Mouse (Mus musculus) layer of hippocampus, adult 9-10 months (tissue): ENCODE measurements around the gene Usp24.

Experiments
- DNase-seq: peaks from one replicate; pipeline ENCODE4 v3.0.0; 2022; ENCODE audit warnings: low spot score

The Usp24 gene

DNA sequence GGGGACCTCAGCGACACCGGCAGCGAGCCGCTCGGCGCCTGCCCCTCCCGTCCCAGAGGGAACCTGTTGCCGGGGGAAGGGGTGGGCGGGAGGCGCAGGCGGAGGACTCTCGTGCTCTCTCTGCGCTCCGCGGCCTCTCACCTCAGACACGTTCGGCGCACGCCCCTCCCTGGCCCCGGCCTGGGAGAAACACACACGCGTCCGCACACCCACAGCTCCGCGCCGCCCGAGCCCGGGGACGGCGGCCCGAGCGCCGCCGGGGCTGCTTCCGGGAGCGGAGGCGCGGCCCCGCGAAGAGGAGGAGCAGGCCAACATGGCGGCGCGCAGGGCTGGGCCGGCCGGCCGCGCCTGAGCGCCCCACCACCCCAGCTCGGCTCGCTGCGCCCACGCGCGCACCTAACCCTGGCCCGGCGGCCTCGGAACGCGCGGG lies at the start of gene Usp24:
Gene Usp24, plus strand, starts transcription at position 293 of the 430 bp plus-strand sequence.
- DNase-seq, result no peak

DNA sequence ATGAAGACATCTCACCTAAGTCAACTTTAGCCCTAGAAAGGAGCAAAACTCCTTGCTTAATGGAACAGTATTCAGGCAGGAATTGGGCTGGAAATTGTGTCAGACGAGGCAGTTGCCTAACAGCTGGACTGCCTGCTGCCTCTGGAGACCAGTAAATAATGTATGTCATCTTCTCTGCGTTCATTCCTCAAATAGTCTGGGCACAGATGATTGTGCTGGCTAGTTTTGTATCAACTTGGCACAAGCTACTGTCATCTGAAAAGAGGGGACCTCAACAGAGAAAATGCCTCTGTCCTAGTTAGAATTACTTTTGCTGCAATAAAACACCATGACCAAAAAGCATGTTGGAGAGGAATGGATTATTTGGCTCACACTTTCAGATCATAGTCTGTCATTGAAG lies 39.1 kb upstream of the Usp24 start:
- DNase-seq, result no peak

DNA sequence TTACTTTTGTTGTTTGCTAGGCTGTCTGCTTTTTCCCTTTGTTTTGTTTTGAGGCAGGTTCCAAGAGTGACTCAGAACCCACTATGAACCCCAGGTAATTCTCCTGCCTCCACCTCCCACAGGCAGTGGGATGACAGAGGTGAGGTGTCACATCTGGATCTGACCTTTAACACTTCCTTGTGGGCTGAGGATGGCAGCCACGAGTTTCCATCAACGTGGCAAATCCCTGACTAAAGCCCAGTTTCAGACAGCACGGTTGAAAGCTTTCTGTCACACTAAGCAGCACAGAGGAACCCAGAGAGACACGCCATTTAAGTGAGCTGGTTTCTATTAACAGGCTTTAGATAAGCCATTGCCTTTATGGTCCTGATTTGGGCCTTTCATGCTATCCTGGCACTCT lies 36.8 kb upstream of the Usp24 start:
- no peak for DNase-seq

GRCm38 (mm10) chr4:106281128-106281491 lies 34.9 kb upstream of the Usp24 start:
- DNase-seq, result no peak

DNA sequence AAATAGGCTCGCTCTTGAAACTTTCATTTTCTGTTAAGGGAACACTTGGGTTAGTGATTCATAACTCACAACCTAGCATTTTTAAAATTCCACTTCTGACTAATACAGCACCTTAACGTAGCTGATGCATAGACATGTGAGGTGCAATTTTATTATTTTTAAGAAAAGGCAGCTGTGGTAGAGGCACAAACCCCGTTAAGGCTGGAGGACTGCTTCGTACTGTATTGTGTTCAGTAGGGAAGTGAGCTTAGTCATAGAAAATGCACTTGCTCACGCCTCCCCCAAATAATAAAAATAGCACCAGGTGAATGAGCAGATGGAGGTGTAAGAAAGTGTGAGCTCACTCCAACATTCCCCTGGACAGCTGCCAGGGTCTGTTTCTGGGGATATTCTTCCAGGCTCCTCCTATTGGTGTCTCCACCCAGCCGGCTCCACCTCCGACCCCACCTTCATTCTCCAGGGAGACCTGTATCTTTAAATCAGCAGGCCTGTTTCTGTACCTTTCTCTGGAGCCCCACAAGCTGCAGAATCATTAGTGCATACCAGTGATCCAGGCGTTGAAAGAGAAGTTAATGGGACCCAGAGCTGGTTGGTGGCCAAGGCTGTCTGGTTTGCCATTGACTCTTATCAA lies 34.4 kb upstream of the Usp24 start:
- DNase-seq, result no peak

DNA sequence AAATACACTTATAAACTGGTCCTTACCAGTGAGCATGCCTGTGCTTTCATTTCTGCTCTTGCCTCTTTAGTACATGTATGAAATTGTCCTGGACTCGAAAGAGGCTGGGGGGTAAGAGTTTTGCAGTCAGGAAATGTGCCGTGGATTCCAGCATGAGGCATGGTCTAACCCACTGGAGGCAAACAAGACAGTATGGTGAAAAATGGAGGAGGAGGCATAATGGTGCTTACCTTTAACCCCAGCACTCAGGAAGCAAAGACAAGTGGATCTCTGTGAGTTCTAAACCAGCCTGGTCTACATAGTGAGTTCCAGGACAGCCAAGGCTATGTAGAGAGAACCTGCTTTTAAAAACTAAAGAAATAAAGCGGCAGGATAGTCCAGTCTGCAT lies 33.9 kb upstream of the Usp24 start:
- no peak for DNase-seq

GRCm38 (mm10) chr4:106286958-106287743 lies 28.9 kb upstream of the Usp24 start:
- no peak for DNase-seq

GRCm38 (mm10) chr4:106290201-106290600 lies 25.8 kb upstream of the Usp24 start:
- DNase-seq, result no peak

GRCm38 (mm10) chr4:106292823-106293222 lies 23.2 kb upstream of the Usp24 start:
- no peak for DNase-seq

- no peak for DNase-seq
These were observed 22.5 kb upstream of the Usp24 start for GRCm38 (mm10) chr4:106293378-106294090.

GRCm38 (mm10) chr4:106295696-106296095 lies 20.3 kb upstream of the Usp24 start:
- DNase-seq, result no peak

GRCm38 (mm10) chr4:106296412-106297086 lies 19.5 kb upstream of the Usp24 start:
- DNase-seq, result no peak

GRCm38 (mm10) chr4:106301346-106301745 lies 14.7 kb upstream of the Usp24 start:
- DNase-seq, result no peak

- DNase-seq, result no peak
These were observed 7.9 kb upstream of the Usp24 start for GRCm38 (mm10) chr4:106308090-106308489.

DNA sequence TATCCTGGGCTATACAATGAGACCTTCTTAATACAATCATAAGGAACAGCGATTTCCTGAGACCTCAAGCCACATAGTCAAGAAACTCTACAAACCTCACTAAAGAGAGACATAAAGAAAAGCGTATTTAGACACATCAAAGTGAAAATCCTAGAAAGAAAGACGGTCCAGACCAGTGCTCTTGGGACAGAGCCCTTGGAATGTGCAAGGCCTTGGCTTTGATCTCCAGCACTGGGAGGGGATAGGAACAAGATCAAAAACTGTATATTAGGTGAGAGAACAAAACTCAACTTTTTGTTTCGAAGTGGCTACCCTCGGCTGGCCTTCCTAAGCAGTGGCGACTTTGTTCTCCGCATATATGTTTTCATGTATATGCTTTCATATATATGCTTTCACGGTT lies 3.4 kb upstream of the Usp24 start:
- DNase-seq, result no peak

DNA sequence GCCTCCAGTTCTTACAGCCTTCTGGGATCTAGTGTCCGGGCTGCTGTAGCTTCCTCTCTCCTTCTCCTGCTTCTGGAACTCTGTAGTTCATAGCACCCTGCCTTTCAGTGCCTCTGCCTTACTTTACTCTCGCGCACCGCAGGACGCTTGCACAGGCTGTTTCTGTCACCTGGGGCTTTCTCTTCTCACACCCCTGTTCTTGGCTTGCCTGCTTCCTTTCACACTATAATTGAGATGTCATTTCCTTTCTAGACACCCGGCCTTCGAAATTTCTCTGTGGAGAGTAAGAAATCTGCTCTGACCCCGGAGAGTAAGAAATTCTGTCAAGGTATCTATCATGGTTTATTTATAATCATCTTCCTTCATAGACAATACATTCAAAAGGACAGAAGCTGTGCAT lies 2.9 kb upstream of the Usp24 start:
- no peak for DNase-seq

DNA sequence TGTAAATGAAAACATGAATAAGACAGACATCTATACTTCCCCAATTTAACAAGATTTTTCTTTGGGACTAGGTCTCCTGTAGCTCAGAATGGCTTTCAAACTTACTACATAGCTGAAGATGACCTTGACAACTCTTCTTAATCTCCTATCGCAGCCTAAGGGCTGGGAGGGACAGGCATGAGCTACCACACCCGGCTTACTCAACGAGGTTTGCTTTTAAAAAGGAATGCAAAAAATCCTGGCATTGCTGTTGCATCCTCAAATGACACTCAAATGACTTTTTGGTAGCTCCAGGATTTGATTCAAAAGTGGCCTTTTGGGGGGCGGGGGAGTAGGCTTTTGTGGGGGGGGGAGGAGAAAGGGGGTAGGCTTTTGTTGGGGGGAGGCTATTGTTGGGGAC lies 2.1 kb upstream of the Usp24 start:
- DNase-seq, result no peak

DNA sequence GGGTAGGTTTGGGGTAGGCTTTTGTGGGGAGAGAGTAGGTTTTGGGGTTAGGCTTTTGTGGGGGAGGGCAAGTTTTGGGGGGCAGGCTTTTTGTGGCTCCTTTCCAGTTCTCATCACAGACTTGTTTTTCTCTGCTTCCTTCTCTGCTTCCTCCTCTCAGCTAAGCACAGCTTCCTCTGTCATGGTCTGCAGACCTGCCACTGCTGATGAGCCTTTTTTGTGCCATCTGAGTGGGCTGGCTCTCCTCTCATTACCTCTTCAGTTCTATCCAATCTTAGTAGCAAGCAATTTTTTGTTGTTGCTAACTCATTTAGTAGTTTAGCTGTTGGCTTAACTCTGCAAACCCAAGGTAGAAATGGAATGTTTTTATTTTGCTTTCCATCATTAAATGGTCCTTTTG lies 1.7 kb upstream of the Usp24 start:
- DNase-seq, result no peak

DNA sequence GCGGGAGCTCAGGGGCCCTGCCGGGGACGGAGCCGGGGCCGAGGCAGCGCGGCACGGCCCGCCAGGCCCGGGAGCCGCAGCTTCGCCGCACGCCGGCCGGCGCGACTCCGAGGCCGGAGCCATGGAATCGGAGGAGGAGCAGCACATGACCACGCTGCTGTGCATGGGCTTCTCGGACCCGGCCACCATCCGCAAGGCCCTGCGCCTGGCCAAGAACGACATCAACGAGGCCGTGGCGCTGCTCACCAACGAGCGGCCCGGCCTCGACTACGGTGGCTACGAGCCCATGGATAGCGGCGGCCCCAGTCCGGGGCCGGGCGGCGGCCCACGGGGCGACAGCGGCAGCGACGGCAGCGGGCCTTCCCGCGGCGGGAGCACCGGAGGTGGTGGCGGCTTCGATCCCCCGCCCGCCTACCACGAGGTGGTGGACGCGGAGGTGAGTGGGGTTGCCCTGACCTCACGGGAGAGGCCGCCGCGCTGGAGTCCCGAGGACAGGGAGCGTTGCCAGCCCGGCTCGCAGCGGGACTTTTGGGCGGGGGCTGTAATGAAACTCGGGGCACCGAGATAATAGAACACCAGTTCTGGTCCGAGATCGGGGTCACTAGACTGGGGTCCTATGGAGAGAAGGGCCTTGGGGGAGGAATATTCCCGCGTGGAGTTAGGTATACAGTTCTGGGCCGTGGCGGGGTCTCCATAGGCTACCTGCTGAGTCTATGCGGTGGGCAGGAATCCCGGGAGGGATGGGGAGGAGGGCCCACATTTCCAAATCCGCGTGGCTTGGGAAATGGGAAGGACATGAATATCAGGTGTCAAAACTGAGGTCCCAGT lies 552 bp downstream of the Usp24 start:
- DNase-seq, result no peak

- no peak for DNase-seq
These were observed 1.4 kb downstream of the Usp24 start for GRCm38 (mm10) chr4:106317179-106318055.

DNA sequence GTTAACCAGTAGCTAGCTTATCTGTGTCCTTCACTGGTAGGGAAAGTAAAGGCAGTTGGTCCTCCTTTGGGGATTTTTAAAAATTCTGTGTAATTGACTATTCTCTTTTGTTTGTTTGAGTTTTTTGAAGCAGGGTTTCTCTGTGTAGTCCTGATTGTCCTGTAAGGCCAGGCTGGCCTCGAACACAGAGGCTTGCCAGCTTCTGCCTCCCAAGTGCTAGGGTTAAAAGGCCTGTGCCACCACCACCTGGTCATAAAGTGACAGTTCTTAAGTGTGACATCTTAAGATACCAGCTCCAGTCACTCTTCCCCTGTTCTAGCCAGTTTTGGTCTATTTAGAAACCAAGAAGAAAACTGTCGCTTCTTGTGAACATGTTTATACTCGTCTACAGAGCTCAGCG lies 2.2 kb downstream of the Usp24 start:
- DNase-seq, result no peak
